Mouse (Mus musculus) heart, embryonic 16.5 days (tissue): ENCODE measurements at regions not wholly inside any gene's neighbourhood (a gene's known extent, or its start where the extent isn't known, plus 50 kb on each side); places are given as distances from the start of the nearest gene placed in this dataset.
"Not testable (repeated sequence)": the region's sequence is repeated elsewhere in the genome, so short reads cannot be mapped to it uniquely, and the experiment has no call there.

Source experiments
- ATAC-seq: fragments of 200-750 bp; cut with Nextera tagmentation; replicated peaks from 2 replicates; pipeline ENCODE4 v1.8.0; 2017; ENCODE audit warnings: moderate number of reproducible peaks; ENCODE audit not compliant: insufficient read depth, low FRiP score; ENCODE audit errors: extremely low read depth
- H3K27ac ChIP-seq: fragments of 300-500 bp; sonication (generic); 2 replicates; pipeline ENCODE4 v1.5.1; 2014; ENCODE audit warnings: mild to moderate bottlenecking, low read length, control low read depth, moderate library complexity
- H3K27me3 ChIP-seq: fragments of 300-500 bp; sonication (generic); 2 replicates; pipeline ENCODE4 v1.6.1; 2014; ENCODE audit warnings: low read length, mixed read lengths; ENCODE audit not compliant: control insufficient read depth, insufficient read depth
- H3K36me3 ChIP-seq: fragments of 300-500 bp; sonication (generic); 2 replicates; pipeline ENCODE4 v1.6.1; 2014; ENCODE audit not compliant: control insufficient read depth, insufficient read depth
- H3K4me1 ChIP-seq: fragments of 300-500 bp; sonication (generic); 2 replicates; pipeline ENCODE4 v1.6.1; 2014; ENCODE audit warnings: low read length, mixed read lengths; ENCODE audit not compliant: control insufficient read depth, insufficient read depth
- H3K4me2 ChIP-seq: fragments of 300-500 bp; sonication (generic); 2 replicates; pipeline ENCODE4 v1.6.1; 2014; ENCODE audit warnings: low read depth, mild to moderate bottlenecking, control low read depth, low read length
- H3K4me3 ChIP-seq: fragments of 300-500 bp; sonication (generic); 2 replicates; pipeline ENCODE4 v1.5.1; 2014; ENCODE audit warnings: mild to moderate bottlenecking, control low read depth, low read length
- H3K9ac ChIP-seq: fragments of 300-500 bp; sonication (generic); 2 replicates; pipeline ENCODE4 v1.6.1; 2014; ENCODE audit warnings: low read length, control low read depth
- H3K9me3 ChIP-seq: fragments of 300-500 bp; sonication (generic); replicated peaks from 2 replicates; pipeline ENCODE4 v1.6.1; 2016; ENCODE audit warnings: low read length; ENCODE audit not compliant: control insufficient read depth
- WGBS: fragments of 180-500 bp; shearing (Covaris S2); extraction: QIAGEN DNeasy Blood & Tissue Kit; methylation state at CpG from one replicate; pipeline ENCODE4 v1.1.7; 2014; 5-methylcytosine and 5-hydroxymethylcytosine counted together

DNA sequence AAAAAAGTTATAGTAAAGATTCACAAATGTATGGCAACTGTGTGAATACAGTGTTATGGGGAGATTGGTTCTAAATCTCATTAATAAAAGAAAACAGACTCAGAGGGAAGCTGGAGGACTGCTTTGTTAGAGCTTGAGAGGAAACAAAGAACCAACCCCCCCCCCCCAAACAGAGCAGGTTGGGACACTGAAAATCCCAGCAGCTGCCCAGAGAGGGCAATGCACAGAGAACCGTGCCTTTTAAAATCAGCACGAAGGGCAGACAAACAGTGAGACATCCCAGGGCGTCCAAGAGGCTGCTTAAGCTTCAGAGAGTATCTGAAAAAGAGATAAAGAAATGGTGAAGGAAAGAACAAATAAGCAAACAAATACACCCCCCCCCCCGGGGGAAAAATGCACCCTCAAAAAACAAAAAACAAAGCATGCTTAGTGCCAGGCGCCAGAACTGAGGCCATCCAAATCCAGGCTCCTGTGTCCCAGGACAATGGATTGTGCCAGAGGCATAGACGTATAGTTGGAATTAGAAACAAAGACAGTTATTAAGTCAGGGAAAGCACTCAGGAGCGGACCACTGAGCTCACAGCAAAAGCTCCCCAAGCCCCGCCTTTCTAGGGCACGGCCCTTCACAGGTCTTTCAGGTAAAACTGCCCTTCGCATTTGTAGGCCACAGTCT is 215.7 kb downstream of the Dact1 start:
- Histone ChIP-seq H3K4me1 (peaks cover 4% of the 10 kb centered on the region; the same call in 1 of the 2 replicates), H3K36me3 (no peaks in the 10 kb centered on the region), H3K27me3 (no peaks in the 10 kb centered on the region), H3K27ac (no peak overlapping the region), H3K4me2 (no peak overlapping the region), H3K9me3 (no peaks in the 10 kb centered on the region), H3K4me3 (no peak overlapping the region), H3K9ac (no peak overlapping the region)
- WGBS = 59% methylated on average over 10 of the region's 10 CpGs
- ATAC-seq = no peak

DNA sequence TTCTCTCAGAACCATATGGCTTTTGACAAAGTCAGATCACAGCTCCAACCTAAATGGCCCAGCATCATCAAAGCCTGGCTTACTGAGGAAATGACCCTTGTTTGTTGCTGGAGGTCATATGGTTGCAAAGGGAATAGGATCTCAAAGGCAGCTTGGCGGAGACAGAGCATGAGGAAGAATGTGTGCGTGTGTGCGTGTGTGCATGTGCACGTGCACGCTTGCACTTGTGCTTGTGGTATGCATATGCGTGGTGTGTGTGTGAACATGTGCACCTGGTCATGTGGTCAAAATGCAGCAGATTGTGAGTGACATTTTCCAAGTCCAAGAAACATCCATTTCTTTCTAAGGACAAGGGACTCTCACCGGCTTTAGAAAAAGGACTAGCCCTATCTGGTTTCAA is 216.9 kb downstream of the Dact1 start:
- Histone ChIP-seq H3K27ac (no peak overlapping the region), H3K36me3 (no peaks in the 10 kb centered on the region), H3K4me2 (no peak overlapping the region), H3K9me3 (no peaks in the 10 kb centered on the region), H3K4me3 (no peak overlapping the region), H3K9ac (no peak overlapping the region), H3K4me1 (peaks cover 4% of the 10 kb centered on the region; the same call in 1 of the 2 replicates), H3K27me3 (no peaks in the 10 kb centered on the region)
- 90% methylated on average over 7 of the region's 7 CpGs for WGBS
- ATAC-seq = no peak

DNA sequence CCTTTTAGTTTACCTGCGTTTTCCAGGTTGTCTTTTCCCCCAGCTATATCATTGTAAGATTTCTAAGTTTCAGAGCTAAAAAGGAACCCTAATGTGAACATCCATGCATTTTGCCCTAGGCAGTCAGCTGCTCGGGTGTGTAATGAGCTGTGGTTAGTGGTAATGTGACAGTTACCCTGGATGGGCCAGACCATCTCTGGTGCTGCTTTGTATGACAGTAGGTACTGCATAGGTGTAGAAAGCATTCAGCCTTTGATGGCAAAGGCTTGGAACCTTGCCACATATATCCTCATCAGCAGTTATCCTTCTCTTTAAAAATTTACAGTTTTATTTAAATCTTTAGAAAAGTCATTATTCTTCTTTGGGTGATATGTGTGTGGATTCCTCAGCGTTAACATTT is 222.5 kb downstream of the Dact1 start:
- Histone ChIP-seq H3K4me3 (no peak overlapping the region), H3K27me3 (no peaks in the 10 kb centered on the region), H3K4me1 (no peaks in the 10 kb centered on the region), H3K9me3 (no peaks in the 10 kb centered on the region), H3K36me3 (no peaks in the 10 kb centered on the region), H3K4me2 (no peak overlapping the region), H3K9ac (no peak overlapping the region), H3K27ac (no peak overlapping the region)
- no peak for ATAC-seq
- WGBS = 73% methylated on average over 3 of the region's 3 CpGs

DNA sequence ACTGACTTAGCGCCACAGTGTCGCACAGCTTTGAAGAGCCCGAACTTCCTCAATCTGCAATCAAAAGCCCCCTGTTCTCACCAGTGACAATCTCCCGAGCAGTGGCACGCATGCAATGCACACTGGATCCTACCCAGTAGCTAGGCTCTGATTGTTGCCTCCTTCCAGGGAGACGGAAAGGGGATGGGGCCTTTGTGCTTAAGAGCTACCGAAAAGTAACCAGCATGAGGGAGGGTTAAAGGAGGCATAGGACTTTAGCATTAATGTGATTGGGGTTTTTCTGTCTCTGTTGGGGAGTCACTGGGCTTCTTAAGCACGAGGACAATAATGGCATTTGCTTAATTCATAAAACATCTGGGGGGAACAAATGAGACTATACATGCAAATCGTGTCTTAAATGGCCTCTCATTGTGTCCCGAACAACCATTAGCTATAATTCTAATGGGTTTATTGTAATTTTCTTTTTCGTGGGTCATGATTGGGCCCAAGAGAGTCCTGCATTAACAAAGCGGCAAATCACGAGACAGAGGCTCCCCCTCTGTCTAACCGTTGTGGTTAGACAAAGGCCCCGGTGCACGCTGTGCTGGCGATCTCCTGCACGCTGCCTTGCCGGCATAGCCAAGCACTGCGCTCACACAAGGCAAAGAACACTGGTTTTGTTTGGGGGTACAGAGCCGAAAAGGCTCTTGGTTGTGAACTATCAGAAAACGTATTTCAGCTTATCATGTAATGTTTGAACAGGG is 223.2 kb downstream of the Dact1 start:
- WGBS = 79% methylated on average over 22 of the region's 22 CpGs
- Histone ChIP-seq H3K4me3 (no peak overlapping the region), H3K27me3 (no peaks in the 10 kb centered on the region), H3K36me3 (no peaks in the 10 kb centered on the region), H3K27ac (no peak overlapping the region), H3K4me1 (no peaks in the 10 kb centered on the region), H3K4me2 (no peak overlapping the region), H3K9ac (no peak overlapping the region), H3K9me3 (no peaks in the 10 kb centered on the region)
- ATAC-seq = no peak

DNA sequence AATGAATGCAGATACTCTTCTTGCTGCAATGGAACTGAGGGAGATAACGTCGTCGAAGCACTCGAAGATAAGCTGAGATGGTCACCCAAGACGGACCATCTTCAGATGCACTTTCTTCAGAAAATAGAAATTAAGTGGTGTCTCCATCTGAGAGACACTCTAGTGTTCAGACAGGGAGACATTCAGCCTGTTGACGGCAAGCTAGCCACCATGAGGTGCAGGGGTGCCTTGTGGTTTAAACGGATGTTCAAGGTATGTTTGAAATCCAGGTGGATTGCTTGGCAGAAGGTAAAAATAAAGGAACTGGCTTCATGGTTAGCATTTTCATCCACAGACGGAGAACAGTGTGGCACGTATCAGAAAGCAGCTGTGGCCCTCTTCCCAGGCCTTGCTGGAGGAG is 224.0 kb downstream of the Dact1 start:
- Histone ChIP-seq H3K9ac (no peak overlapping the region), H3K36me3 (no peaks in the 10 kb centered on the region), H3K4me2 (no peak overlapping the region), H3K27ac (no peak overlapping the region), H3K27me3 (no peaks in the 10 kb centered on the region), H3K4me1 (no peaks in the 10 kb centered on the region), H3K4me3 (no peak overlapping the region), H3K9me3 (no peaks in the 10 kb centered on the region)
- WGBS = 82% methylated on average over 9 of the region's 9 CpGs
- ATAC-seq = no peak

DNA sequence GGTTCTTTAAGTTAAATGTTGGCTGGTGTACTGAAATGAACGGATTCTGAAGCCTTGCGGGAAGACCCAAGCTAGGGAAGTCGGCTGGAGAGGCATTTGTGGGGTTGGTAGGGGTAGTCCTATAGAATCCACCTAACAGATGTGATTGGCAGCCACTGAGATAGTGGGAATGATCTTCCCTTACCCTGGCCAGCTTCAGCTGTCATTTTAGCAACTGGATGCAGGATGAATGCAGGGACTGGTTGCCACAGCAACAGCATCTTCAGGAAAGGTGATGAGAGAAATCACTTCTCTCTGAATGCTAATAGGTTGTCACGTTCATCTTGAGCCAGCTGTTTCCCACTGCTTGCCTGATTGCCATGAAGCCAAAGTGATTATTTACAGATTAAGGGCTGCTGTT is 224.5 kb downstream of the Dact1 start:
- 71% methylated on average over 4 of the region's 4 CpGs for WGBS
- no peak overlapping the region for H3K4me2 ChIP-seq
- H3K27ac ChIP-seq = no peak overlapping the region
- no peaks in the 10 kb centered on the region for H3K27me3 ChIP-seq
- H3K9me3 ChIP-seq = no peaks in the 10 kb centered on the region
- no peak overlapping the region for H3K4me3 ChIP-seq
- no peak overlapping the region for H3K9ac ChIP-seq
- ATAC-seq = no peak
- H3K4me1 ChIP-seq = no peaks in the 10 kb centered on the region
- no peaks in the 10 kb centered on the region for H3K36me3 ChIP-seq

DNA sequence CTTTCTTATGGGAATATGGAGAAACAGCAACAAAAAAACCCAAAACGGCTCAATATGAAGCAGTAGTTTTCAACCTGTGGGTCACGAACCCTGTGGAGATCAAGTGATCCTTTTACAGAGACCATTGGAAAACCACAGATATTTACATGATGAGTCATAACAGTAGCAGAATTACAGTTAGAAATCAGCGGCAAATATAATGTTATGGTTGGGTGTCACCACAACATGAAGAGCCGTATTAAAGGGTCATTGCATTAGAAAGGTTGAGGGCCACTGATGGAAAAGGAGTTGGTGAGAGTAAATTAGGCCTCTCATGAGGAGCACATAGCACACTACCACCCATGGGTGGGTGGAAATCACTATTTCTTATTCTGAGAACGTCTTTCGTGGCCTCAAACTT is 225.6 kb downstream of the Dact1 start:
- H3K4me1 ChIP-seq = no peaks in the 10 kb centered on the region

DNA sequence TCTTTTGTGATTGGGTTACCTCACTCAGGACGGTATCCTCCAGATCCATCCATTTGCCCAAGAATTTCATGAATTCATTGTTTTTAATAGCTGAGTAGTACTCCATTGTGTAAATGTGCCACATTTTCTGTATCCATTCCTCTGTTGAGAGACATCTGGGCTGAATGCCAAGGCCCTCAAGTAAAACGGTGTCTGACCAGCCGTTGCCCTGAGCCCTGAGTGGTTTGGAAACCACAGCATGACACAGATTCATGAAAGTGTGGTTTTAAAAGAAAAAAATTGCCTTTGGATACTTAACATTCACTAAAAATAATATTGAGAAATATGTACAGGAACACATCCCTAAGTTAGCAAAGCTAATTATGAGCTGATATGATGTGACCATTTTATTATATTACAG is 226.1 kb downstream of the Dact1 start:
- WGBS = 44% methylated on average over 3 of the region's 3 CpGs
- H3K4me3 ChIP-seq, H3K4me1 ChIP-seq, H3K4me2 ChIP-seq, H3K36me3 ChIP-seq, H3K9ac ChIP-seq, ATAC-seq, H3K27me3 ChIP-seq, H3K27ac ChIP-seq, H3K9me3 ChIP-seq: not testable (repeated sequence)

More for the DNA sequence above, 225.6 kb downstream of the Dact1 start:
- 93% methylated on average over 6 of the region's 6 CpGs for WGBS
- Histone ChIP-seq H3K36me3 (no peaks in the 10 kb centered on the region), H3K4me2 (no peak overlapping the region), H3K27me3 (no peaks in the 10 kb centered on the region), H3K4me3 (no peak overlapping the region), H3K27ac (no peak overlapping the region), H3K9me3 (no peaks in the 10 kb centered on the region), H3K9ac (no peak overlapping the region)
- no peak for ATAC-seq

DNA sequence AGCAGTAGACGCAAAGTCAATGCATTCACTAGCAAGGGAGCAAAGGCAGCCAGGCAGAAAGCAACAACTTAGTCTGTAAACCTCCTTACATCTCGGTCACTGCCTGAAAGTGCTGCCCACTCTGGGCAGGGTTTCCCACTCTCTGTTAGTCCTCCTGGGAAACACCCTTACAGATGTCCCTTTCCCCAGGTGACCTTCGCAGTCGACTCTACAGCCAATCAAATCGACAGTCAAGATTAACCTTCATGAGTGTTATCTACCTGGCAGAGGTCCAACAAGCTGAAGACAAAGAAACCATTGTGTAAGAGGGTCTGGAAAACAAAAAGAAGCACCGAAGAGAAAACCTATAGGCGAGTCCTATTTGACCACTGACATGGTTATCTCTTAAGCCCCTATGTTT is 229.0 kb downstream of the Dact1 start:
- H3K27ac ChIP-seq = no peak overlapping the region
- no peak for ATAC-seq
- H3K9me3 ChIP-seq = no peaks in the 10 kb centered on the region
- H3K4me1 ChIP-seq = peaks cover 4% of the 10 kb centered on the region
- H3K4me3 ChIP-seq = no peak overlapping the region
- H3K27me3 ChIP-seq = no peaks in the 10 kb centered on the region
- 49% methylated on average over 7 of the region's 7 CpGs for WGBS
- H3K36me3 ChIP-seq = no peaks in the 10 kb centered on the region
- H3K4me2 ChIP-seq = no peak overlapping the region
- H3K9ac ChIP-seq = no peak overlapping the region
